Mouse (Mus musculus) hindbrain, embryonic 14.5 days (tissue): ENCODE results near the gene Prelp. TPM values are rescaled to one million over a fixed set of nuclear protein-coding genes. Genes with fewer than 3 reads are reported as not detected.
A peak's percentile ranks its signal among the peaks of the same experiment; 100 is the strongest.

Experiments
- ATAC-seq: fragments of 200-750 bp; cut with Nextera tagmentation; 2 replicates; pipeline ENCODE4 v1.8.0; 2017; ENCODE audit warnings: moderate number of reproducible peaks, mild to moderate bottlenecking, moderate TSS enrichment, moderate library complexity; ENCODE audit not compliant: low FRiP score
- DNase-seq: peaks from one replicate; pipeline ENCODE4 v3.0.0-alpha.2; 2015; ENCODE audit warnings: low spot score
- H3K27ac ChIP-seq: fragments of 300-500 bp; sonication (generic); 2 replicates; pipeline ENCODE4 v1.5.1; 2014; ENCODE audit warnings: mild to moderate bottlenecking, moderate library complexity
- H3K27me3 ChIP-seq: fragments of 300-500 bp; sonication (generic); 2 replicates; pipeline ENCODE4 v1.6.1; 2014; ENCODE audit warnings: mild to moderate bottlenecking, low read length, mixed read lengths; ENCODE audit not compliant: control insufficient read depth, insufficient read depth
- H3K36me3 ChIP-seq: fragments of 300-500 bp; sonication (generic); replicated peaks from 2 replicates; pipeline ENCODE4 v1.6.1; 2014; ENCODE audit not compliant: control insufficient read depth, insufficient read depth
- H3K4me1 ChIP-seq: fragments of 300-500 bp; sonication (generic); replicated peaks from 2 replicates; pipeline ENCODE4 v1.6.1; 2014; ENCODE audit warnings: antibody characterized with exemption, low read length, mixed read lengths; ENCODE audit not compliant: control insufficient read depth, insufficient read depth
- H3K4me2 ChIP-seq: fragments of 300-500 bp; sonication (generic); replicated peaks from 2 replicates; pipeline ENCODE4 v1.6.1; 2014; ENCODE audit warnings: mild to moderate bottlenecking, moderate library complexity
- H3K4me3 ChIP-seq: fragments of 300-500 bp; sonication (generic); replicated peaks from 2 replicates; pipeline ENCODE4 v1.5.1; 2014; ENCODE audit warnings: mild to moderate bottlenecking, low read length
- H3K9ac ChIP-seq: fragments of 300-500 bp; sonication (generic); 2 replicates; pipeline ENCODE4 v1.6.1; 2014
- H3K9me3 ChIP-seq: fragments of 300-500 bp; sonication (generic); 2 replicates; pipeline ENCODE4 v1.6.1; 2016; ENCODE audit warnings: low read length; ENCODE audit not compliant: control insufficient read depth
- WGBS: fragments of 180-500 bp; shearing (Covaris S2); extraction: QIAGEN DNeasy Blood & Tissue Kit; methylation state at CpG from one replicate; pipeline ENCODE4 v1.1.7; 2014; 5-methylcytosine and 5-hydroxymethylcytosine counted together
- polyA plus RNA-seq: library from polyadenylated mRNA; unstranded; fragments of >200 nt; fragmentation: Nextera tagmentation; extraction: Ambion mirVana; gene quantifications from 2 replicates; pipeline ENCODE4 v1.2.1, GENCODE M21; 2014

Gene Prelp
- polyA plus RNA-seq, 1 experiment from 2014 or later, result 15.6 TPM

- peaks cover 51% of the 10 kb centered on the region for H3K4me1 ChIP-seq
- no peak overlapping the region for H3K27ac ChIP-seq
- DNase-seq (no peak), ATAC-seq (no peak)
- WGBS, result 11% methylated on average over 20 of the region's 20 CpGs
- peak overlapping the region; percentile 36 for H3K4me2 ChIP-seq
- H3K27me3 ChIP-seq, result no peaks in the 10 kb centered on the region
- H3K36me3 ChIP-seq, result no peaks in the 10 kb centered on the region
- H3K9me3 ChIP-seq, result no peaks in the 10 kb centered on the region
- H3K9ac ChIP-seq, result 0 out of 2 replicates have a peak overlapping the region, but pooled peaks have one; percentile 14
- H3K4me3 ChIP-seq, result no peak overlapping the region
Measured at GRCm38 (mm10) chr1:133889949-133890598, 31.1 kb downstream of the Prelp start.

DNA sequence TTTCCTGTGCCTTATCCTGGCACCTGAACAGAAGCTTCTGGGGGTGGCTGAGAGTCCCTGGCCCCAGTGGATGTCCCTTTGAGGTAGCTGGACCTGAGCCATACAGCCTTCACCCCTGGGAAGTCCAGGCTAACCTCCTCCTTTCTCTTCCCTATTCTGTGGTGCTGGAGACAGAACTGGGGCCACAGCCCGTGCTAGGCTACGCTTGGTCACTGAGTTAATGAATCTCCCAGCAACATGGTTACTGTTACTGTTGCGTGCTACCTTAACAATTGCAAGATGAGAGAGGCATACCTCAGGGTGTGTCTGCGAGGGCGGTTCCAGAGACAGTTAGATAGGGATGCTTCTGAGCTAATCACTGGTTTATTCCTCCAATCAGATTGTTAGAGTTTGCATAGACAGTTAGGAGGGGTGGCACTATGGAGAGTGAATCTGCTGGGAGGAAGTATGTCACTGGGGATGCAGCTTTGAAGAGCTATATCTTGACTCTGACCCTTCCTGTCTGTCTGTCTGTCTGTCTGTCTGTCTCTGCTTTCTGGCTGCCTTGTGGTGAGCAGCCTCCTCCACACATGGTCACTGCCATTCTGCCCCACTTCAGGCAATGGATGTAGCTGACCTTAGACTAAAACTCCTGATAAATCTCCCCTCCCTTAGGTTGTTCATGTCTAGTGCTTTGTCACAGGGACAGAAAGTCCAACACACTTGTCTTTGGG, 33.5 kb downstream of the Prelp start:
- H3K4me2 ChIP-seq, result 0 out of 2 replicates have a peak overlapping the region, but pooled peaks have one; percentile 18
- WGBS, result 75% methylated on average over 5 of the region's 5 CpGs
- no peak overlapping the region for H3K9ac ChIP-seq
- H3K27ac ChIP-seq, result 0 out of 2 replicates have a peak overlapping the region, but pooled peaks have one; percentile 30
- H3K4me3 ChIP-seq, result no peak overlapping the region
- no peaks in the 10 kb centered on the region for H3K9me3 ChIP-seq
- H3K27me3 ChIP-seq, result no peaks in the 10 kb centered on the region
- ATAC-seq (no peak), DNase-seq (no peak)
- H3K4me1 ChIP-seq, result peaks cover 56% of the 10 kb centered on the region
- H3K36me3 ChIP-seq, result no peaks in the 10 kb centered on the region

DNA sequence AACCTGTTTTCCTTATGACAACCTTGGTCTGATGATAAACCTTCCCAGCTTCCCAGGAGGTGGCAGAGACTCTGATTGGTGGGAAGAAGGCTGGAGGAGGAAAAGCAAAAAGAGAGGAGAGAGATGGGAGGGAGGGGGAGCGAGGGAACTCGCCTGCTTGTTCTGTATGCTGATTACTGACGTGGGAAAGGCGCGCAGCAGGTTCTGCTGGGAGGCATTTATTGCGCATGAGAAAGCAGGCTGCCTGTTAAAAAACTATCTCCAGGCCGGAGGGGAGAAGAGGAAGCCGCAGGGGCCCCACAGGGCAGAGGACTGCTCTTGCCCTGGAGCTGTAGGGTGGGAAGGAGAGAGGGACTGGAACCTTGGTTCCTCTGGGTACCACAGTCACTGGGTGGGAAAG, 34.2 kb downstream of the Prelp start:
- no peaks in the 10 kb centered on the region for H3K9me3 ChIP-seq
- H3K27me3 ChIP-seq, result no peaks in the 10 kb centered on the region
- ATAC-seq (peak; percentile 60; the same call in 1 of the 2 replicates), DNase-seq (peak; percentile 68)
- H3K4me1 ChIP-seq, result peaks cover 61% of the 10 kb centered on the region
- H3K9ac ChIP-seq, result no peak overlapping the region
- WGBS, result 2% methylated on average over 8 of the region's 8 CpGs
- H3K27ac ChIP-seq, result peak overlapping the region; percentile 56
- no peaks in the 10 kb centered on the region for H3K36me3 ChIP-seq
- peak overlapping the region; percentile 18 for H3K4me2 ChIP-seq
- no peak overlapping the region for H3K4me3 ChIP-seq

- DNase-seq (no peak), ATAC-seq (no peak)
- Histone ChIP-seq H3K27me3 (no peaks in the 10 kb centered on the region), H3K36me3 (no peaks in the 10 kb centered on the region), H3K27ac (peak overlapping the region; percentile 56), H3K4me2 (peak overlapping the region; percentile 18), H3K4me1 (peaks cover 62% of the 10 kb centered on the region), H3K4me3 (no peak overlapping the region), H3K9ac (no peak overlapping the region), H3K9me3 (no peaks in the 10 kb centered on the region)
- 15% methylated on average over 6 of the region's 6 CpGs for WGBS
Measured at GRCm38 (mm10) chr1:133886431-133886830, 34.8 kb downstream of the Prelp start.

- Histone ChIP-seq H3K27ac (0 out of 2 replicates have a peak overlapping the region, but pooled peaks have one; percentile 56), H3K9me3 (no peaks in the 10 kb centered on the region), H3K4me3 (no peak overlapping the region), H3K9ac (no peak overlapping the region), H3K4me2 (no peak overlapping the region), H3K27me3 (no peaks in the 10 kb centered on the region), H3K4me1 (peaks cover 57% of the 10 kb centered on the region), H3K36me3 (no peaks in the 10 kb centered on the region)
- DNase-seq, result no peak
- ATAC-seq, result no peak
- 86% methylated on average over 7 of the region's 7 CpGs for WGBS
Measured at GRCm38 (mm10) chr1:133885811-133886210, 35.4 kb downstream of the Prelp start.

DNA sequence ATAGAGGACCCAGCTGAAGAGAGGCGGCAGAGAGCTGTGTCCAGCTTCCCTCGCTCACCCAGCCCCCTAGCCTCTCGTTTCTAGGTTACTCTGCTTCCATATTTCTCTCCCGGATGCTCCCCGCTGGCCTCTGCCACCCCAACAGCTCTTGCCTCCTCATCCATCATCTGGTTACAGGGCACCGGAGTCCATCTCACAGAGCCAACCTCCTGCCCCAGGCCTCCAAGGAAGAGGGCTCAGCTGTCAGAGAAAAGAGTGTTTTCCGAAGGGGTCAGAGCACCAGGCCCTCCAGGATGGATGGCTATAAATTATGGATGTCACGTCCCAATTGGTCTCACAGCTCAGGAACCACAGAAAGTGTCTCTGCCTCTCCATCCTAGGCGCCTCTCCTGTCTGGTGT, 36.5 kb downstream of the Prelp start:
- Histone ChIP-seq H3K9ac (no peak overlapping the region), H3K36me3 (no peaks in the 10 kb centered on the region), H3K27me3 (no peaks in the 10 kb centered on the region), H3K4me3 (no peak overlapping the region), H3K4me2 (no peak overlapping the region), H3K27ac (no peak overlapping the region), H3K9me3 (no peaks in the 10 kb centered on the region), H3K4me1 (peaks cover 46% of the 10 kb centered on the region)
- no peak for ATAC-seq
- DNase-seq, result no peak
- 34% methylated on average over 9 of the region's 9 CpGs for WGBS

DNA sequence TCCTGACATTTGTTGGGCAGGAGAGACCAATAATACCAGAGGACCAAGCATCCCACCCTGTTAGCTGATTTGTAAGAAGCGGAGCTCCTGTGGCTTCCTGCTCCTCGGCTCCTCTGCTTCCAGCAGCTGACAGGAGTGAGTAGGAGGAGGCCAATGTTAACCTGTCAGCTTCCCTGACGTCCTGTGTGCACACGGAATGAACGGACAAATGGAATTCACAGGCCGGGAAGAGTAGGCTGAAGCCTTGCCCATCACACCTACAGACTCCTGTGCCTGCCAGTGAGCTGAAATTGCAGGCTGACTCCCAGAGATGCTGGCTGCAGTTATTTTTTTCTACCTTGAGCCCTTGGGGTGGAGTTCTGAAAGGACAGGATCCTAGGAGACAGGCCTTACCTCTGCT, 37.1 kb downstream of the Prelp start:
- Histone ChIP-seq H3K4me1 (peaks cover 41% of the 10 kb centered on the region), H3K27me3 (no peaks in the 10 kb centered on the region), H3K9me3 (no peaks in the 10 kb centered on the region), H3K27ac (no peak overlapping the region), H3K36me3 (no peaks in the 10 kb centered on the region), H3K4me2 (no peak overlapping the region), H3K4me3 (no peak overlapping the region), H3K9ac (no peak overlapping the region)
- no peak for ATAC-seq
- no peak for DNase-seq
- 57% methylated on average over 6 of the region's 6 CpGs for WGBS

DNA sequence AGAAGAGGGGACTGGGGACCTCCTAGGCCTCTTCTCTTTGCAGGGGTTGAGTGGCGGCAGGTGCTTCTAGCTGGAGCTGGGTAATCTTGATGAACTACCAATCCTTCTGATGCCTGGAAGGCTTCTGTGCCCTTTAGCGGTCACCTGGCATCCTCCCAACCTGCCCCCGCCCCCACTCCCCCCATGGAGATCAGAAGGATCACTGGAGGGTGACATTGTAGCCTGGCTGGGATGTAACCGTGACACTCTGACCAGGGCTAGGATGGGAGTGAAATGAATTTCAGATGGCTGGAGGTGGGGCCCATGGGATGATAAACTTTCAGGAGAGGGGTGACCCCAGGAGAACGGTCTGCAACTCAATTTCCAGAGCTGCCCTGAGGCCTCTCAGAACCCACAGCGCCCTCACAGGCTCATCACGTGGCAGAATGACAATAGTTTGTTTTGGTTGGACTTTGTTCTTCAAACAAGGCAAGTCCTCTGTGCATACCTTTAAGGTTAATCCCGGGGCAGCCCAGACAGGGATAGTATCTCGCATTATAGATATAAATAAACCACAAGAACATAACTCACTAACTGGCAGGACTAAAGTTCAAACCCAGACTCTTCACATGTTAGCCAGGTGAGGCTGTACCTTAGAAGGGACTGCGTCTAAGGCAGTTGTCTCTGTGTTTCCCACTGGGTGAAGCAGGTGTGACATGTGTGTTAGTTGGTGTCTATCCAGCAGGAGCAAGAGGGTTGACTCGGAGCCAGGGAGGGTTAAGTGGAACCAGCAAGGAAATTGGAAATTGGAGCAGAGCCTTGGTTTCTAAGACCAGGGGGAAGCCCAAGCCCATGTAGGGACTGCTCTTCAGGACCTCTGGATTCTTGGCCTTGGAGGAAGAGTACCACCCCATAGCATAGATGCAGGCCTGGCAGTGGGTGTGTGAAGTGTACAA, 38.7 kb downstream of the Prelp start:
- WGBS, result 53% methylated on average over 11 of the region's 11 CpGs
- H3K4me3 ChIP-seq, result no peak overlapping the region

GRCm38 (mm10) chr1:133881813-133882212, 39.4 kb downstream of the Prelp start:
- H3K36me3 ChIP-seq, result no peaks in the 10 kb centered on the region
- no peak overlapping the region for H3K27ac ChIP-seq
- H3K9ac ChIP-seq, result no peak overlapping the region
- no peaks in the 10 kb centered on the region for H3K27me3 ChIP-seq
- no peak for ATAC-seq
- H3K9me3 ChIP-seq, result no peaks in the 10 kb centered on the region
- H3K4me1 ChIP-seq, result peaks cover 26% of the 10 kb centered on the region
- no peak for DNase-seq
- H3K4me3 ChIP-seq, result no peak overlapping the region
- no peak overlapping the region for H3K4me2 ChIP-seq
- WGBS, result 33% methylated on average over 6 of the region's 6 CpGs

More for the DNA sequence above, 38.7 kb downstream of the Prelp start:
- H3K9ac ChIP-seq, result no peak overlapping the region
- no peaks in the 10 kb centered on the region for H3K27me3 ChIP-seq
- ATAC-seq, result no peak
- no peaks in the 10 kb centered on the region for H3K9me3 ChIP-seq
- H3K36me3 ChIP-seq, result no peaks in the 10 kb centered on the region
- H3K27ac ChIP-seq, result no peak overlapping the region
- no peak for DNase-seq
- H3K4me1 ChIP-seq, result peaks cover 34% of the 10 kb centered on the region
- no peak overlapping the region for H3K4me2 ChIP-seq
